Mouse (Mus musculus) thymus, postnatal 10 days (tissue): ENCODE measurements around the gene Kcnj5.

Source experiments
- DNase-seq, 2 experiments: peaks; one replicate each; pipeline ENCODE4 v3.0.0; 2021; ENCODE audit warnings: low spot score in 2 of 2

Kcnj5 gene

GRCm38 (mm10) chr9:32344051-32344450, at the start of gene Kcnj5:
Gene Kcnj5 (minus strand): TSS chr9:32344350.
- DNase-seq: no peak

GRCm38 (mm10) chr9:32392716-32393115, 48.6 kb upstream of the Kcnj5 start:
- DNase-seq: no peak

GRCm38 (mm10) chr9:32391701-32392100, 47.6 kb upstream of the Kcnj5 start:
- no peak for DNase-seq

- no peak for DNase-seq
These were observed 46.9 kb upstream of the Kcnj5 start for GRCm38 (mm10) chr9:32391092-32391491.

- peak; percentile 23 to 51 for DNase-seq
These were observed 44.0 kb upstream of the Kcnj5 start for GRCm38 (mm10) chr9:32388120-32388519.

GRCm38 (mm10) chr9:32384906-32385305, 40.8 kb upstream of the Kcnj5 start:
- DNase-seq: no peak

- DNase-seq: no peak
These were observed 32.9 kb upstream of the Kcnj5 start for GRCm38 (mm10) chr9:32376863-32377590.

GRCm38 (mm10) chr9:32376031-32376430, 31.9 kb upstream of the Kcnj5 start:
- no peak for DNase-seq

GRCm38 (mm10) chr9:32373656-32374055, 29.5 kb upstream of the Kcnj5 start:
- no peak for DNase-seq

GRCm38 (mm10) chr9:32372202-32372601, 28.1 kb upstream of the Kcnj5 start, which contains the start of gene Kcnj1:
Gene Kcnj1 (plus strand): TSS chr9:32372493.
- DNase-seq: no peak

- DNase-seq: no peak
These were observed 25.2 kb upstream of the Kcnj5 start for GRCm38 (mm10) chr9:32369388-32369787.

GRCm38 (mm10) chr9:32368812-32369211, 24.7 kb upstream of the Kcnj5 start:
- DNase-seq: no peak

GRCm38 (mm10) chr9:32360770-32361169, 16.6 kb upstream of the Kcnj5 start:
- DNase-seq: no peak

- peak; percentile 12 to 61 for DNase-seq
These were observed 6.2 kb upstream of the Kcnj5 start for GRCm38 (mm10) chr9:32350332-32350731.

GRCm38 (mm10) chr9:32349344-32349743, 5.2 kb upstream of the Kcnj5 start:
- no peak for DNase-seq

- DNase-seq: no peak
These were observed 3.9 kb upstream of the Kcnj5 start for GRCm38 (mm10) chr9:32348096-32348495.

GRCm38 (mm10) chr9:32344489-32344888, 339 bp upstream of the Kcnj5 start:
- DNase-seq: no peak

GRCm38 (mm10) chr9:32342929-32343328, 1.2 kb downstream of the Kcnj5 start:
- DNase-seq: no peak

GRCm38 (mm10) chr9:32340831-32341230, 3.3 kb downstream of the Kcnj5 start:
- DNase-seq: no peak

GRCm38 (mm10) chr9:32335389-32336150, 8.6 kb downstream of the Kcnj5 start:
- DNase-seq: no peak

- no peak for DNase-seq
These were observed 13.0 kb downstream of the Kcnj5 start for GRCm38 (mm10) chr9:32331162-32331561.

- DNase-seq: no peak
These were observed 15.4 kb downstream of the Kcnj5 start for GRCm38 (mm10) chr9:32328777-32329176.

GRCm38 (mm10) chr9:32323610-32324009, 20.5 kb downstream of the Kcnj5 start:
- no peak for DNase-seq
